ENCODE assay signal across 13 mouse cellular contexts in the genomic region with DNA sequence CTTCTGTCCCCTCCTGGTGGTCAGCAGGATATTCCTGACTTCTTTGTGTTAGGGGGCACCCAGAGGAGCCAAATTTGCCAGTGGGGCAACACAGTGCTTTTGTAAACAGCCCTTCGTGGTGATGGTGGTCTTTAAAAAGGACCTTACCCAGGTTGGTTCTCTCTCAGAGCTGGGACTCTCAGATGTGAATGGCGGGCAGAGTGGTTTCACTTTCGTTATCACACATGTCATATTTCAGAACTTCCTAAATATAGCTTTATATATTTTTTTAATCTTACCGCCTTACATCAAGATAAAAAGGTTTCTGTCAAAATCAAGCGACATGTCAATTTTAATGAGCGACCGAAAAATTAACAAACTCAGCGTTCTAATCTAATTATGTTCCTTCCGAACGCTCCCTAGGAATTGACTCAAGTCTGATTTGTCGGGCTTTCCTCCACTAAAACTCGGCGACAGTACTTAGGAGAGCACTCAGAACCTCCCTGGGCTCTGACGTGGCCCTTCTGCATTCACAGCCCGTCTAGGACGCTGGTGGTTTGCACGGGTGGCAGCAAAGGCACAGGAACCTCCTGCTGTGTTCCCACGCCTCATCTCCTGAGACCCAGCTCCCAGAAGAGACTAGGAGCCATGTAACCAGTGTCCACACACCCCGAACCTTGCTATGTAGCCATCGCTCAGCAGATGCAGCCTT.
DNase-seq lines count a peak whose midpoint lies in the region; ATAC-seq and TF ChIP-seq lines count a peak whose summit lies in the region.
"Had no signal": no experiment of that assay in that cellular context is flagged by ENCODE, and none has a peak within 500 bp of the region (broad histone marks: within the 10 kb centered on the region; RNA-seq: fewer than 3 reads in every experiment).

No protein-coding gene starts in this region.

- no peaks in the 10 kb centered on the region for H3K36me3 ChIP-seq in forebrain, embryonic 10.5 days (replicated peaks)
- H3K36me3 ChIP-seq in forebrain, embryonic 16.5 days (ENCODE audit: control insufficient read depth, insufficient read depth): no peaks in the 10 kb centered on the region
- H3K36me3 ChIP-seq in small intestine, adult 2 months (ENCODE audit: control insufficient read depth, insufficient read depth, low read length): no peaks in the 10 kb centered on the region
- H3K36me3 ChIP-seq in intestine, embryonic 16.5 days (ENCODE audit: control insufficient read depth, insufficient read depth, low read length): no peaks in the 10 kb centered on the region
- H3K36me3 ChIP-seq: liver, embryonic 15.5 days; midbrain, embryonic 12.5 days had no signal

- WGBS in forebrain, embryonic 10.5 days: 84% methylated on average over 20 of the region's 20 CpGs
- WGBS in forebrain, embryonic 16.5 days: 65% methylated on average over 20 of the region's 20 CpGs
- WGBS in small intestine, adult 2 months: 69% methylated on average over 20 of the region's 20 CpGs
- WGBS in intestine, embryonic 16.5 days: 82% methylated on average over 20 of the region's 20 CpGs

- ATAC-seq in forebrain, embryonic 16.5 days: no peak
- ATAC-seq in common myeloid progenitor, adult 5-6 weeks (replicated peaks; ENCODE audit: low read depth, poor library complexity, severe bottlenecking): peak; percentile 43
- ATAC-seq in intestine, embryonic 16.5 days: no peak

- no peak for TF ChIP-seq POLR2A in small intestine, adult 2 months (IDR thresholded peaks at IDR 0.05; ENCODE audit: low read depth, low read length)

- 0 out of 2 replicates have a peak overlapping the region, but pooled peaks have one; percentile 33 for H3K27ac ChIP-seq in forebrain, embryonic 10.5 days
- H3K27ac ChIP-seq in forebrain, embryonic 16.5 days (ENCODE audit: low read length): no peak overlapping the region
- no peak overlapping the region; the same call in 1 of the 2 replicates for H3K27ac ChIP-seq in small intestine, adult 2 months (ENCODE audit: insufficient read depth, low read depth, low read length)
- H3K27ac ChIP-seq in intestine, embryonic 16.5 days (ENCODE audit: low read length): no peak overlapping the region
- H3K27ac ChIP-seq: kidney, postnatal 0 days; liver, embryonic 15.5 days; midbrain, embryonic 12.5 days had no signal

- no peak overlapping the region for H3K4me2 ChIP-seq in forebrain, embryonic 16.5 days (ENCODE audit: low read length)
- no peak overlapping the region for H3K4me2 ChIP-seq in intestine, embryonic 16.5 days (ENCODE audit: low read depth, low read length)
- H3K4me2 ChIP-seq: liver, embryonic 15.5 days; midbrain, embryonic 12.5 days had no signal

- peaks cover 19% of the 10 kb centered on the region for H3K27me3 ChIP-seq in forebrain, embryonic 10.5 days (ENCODE audit: poor library complexity, severe bottlenecking)
- H3K27me3 ChIP-seq in forebrain, embryonic 16.5 days (replicated peaks; ENCODE audit: control insufficient read depth, insufficient read depth, low read length): no peaks in the 10 kb centered on the region
- H3K27me3 ChIP-seq in small intestine, adult 2 months (ENCODE audit: control insufficient read depth, insufficient read depth, low read length): no peaks in the 10 kb centered on the region
- H3K27me3 ChIP-seq in intestine, embryonic 16.5 days (replicated peaks; ENCODE audit: control insufficient read depth, insufficient read depth, low read length): no peaks in the 10 kb centered on the region
- H3K27me3 ChIP-seq: liver, embryonic 15.5 days had no signal

- no peak for TF ChIP-seq CTCF in small intestine, adult 2 months (IDR thresholded peaks at IDR 0.05; ENCODE audit: extremely low read depth, insufficient read length, insufficient replicate concordance, low read depth, low read length)

- H3K4me1 ChIP-seq in forebrain, embryonic 10.5 days: peaks cover 33% of the 10 kb centered on the region
- H3K4me1 ChIP-seq in forebrain, embryonic 16.5 days (replicated peaks; ENCODE audit: control insufficient read depth, insufficient read depth, low read length): peaks cover 8% of the 10 kb centered on the region; the same call in 1 of the 2 replicates
- no peaks in the 10 kb centered on the region; the same call in 1 of the 2 replicates for H3K4me1 ChIP-seq in small intestine, adult 2 months (ENCODE audit: control insufficient read depth, insufficient read depth, insufficient read length, low read length)
- H3K4me1 ChIP-seq in intestine, embryonic 16.5 days (ENCODE audit: control insufficient read depth, insufficient read depth, low read length): no peaks in the 10 kb centered on the region
- H3K4me1 ChIP-seq: liver, embryonic 15.5 days had no signal

- H3K4me3 ChIP-seq in forebrain, embryonic 10.5 days: no peak overlapping the region
- H3K4me3 ChIP-seq in forebrain, embryonic 16.5 days (replicated peaks; ENCODE audit: low read length): no peak overlapping the region
- H3K4me3 ChIP-seq in small intestine, adult 2 months (ENCODE audit: low read depth, low read length): peak overlapping the region; percentile 48
- no peak overlapping the region for H3K4me3 ChIP-seq in intestine, embryonic 16.5 days (ENCODE audit: low read length)
- H3K4me3 ChIP-seq: liver, embryonic 15.5 days; midbrain, embryonic 12.5 days had no signal

- no peak overlapping the region for H3K9ac ChIP-seq in forebrain, embryonic 16.5 days (replicated peaks; ENCODE audit: low read depth, low read length)
- H3K9ac ChIP-seq in intestine, embryonic 16.5 days (ENCODE audit: low read depth, low read length): no peak overlapping the region
- H3K9ac ChIP-seq: liver, embryonic 15.5 days; midbrain, embryonic 12.5 days had no signal

- DNase-seq in forebrain, embryonic 10.5 days (ENCODE audit: extremely low spot score, low spot score): no peak
- peak; percentile 8 for DNase-seq in thymus, postnatal 0 days (ENCODE audit: low spot score)
- no peak for DNase-seq in thymus, postnatal 4 days
- DNase-seq in kidney, adult 8-10 months: no peak
- DNase-seq: gastrocnemius, postnatal 36 days; heart, postnatal 36 days had no signal

- H3K9me3 ChIP-seq in forebrain, embryonic 10.5 days: peaks cover 6% of the 10 kb centered on the region; the same call in 1 of the 2 replicates
- H3K9me3 ChIP-seq in forebrain, embryonic 16.5 days (ENCODE audit: control insufficient read depth, low read length): peaks cover 5% of the 10 kb centered on the region; the same call in 1 of the 2 replicates
- no peaks in the 10 kb centered on the region for H3K9me3 ChIP-seq in intestine, embryonic 16.5 days (ENCODE audit: control insufficient read depth, low read length)
- H3K9me3 ChIP-seq: liver, embryonic 15.5 days; midbrain, embryonic 12.5 days had no signal
